Mouse (Mus musculus) urinary bladder, postnatal 36 days (tissue): ENCODE measurements around the gene Tex44.
"Not testable (repeated sequence)": the region's sequence is repeated elsewhere in the genome, so short reads cannot be mapped to it uniquely, and the experiment has no call there.

Experiments used
- DNase-seq, 2 experiments: peaks; one replicate each; pipeline ENCODE4 v3.0.0; 2022; ENCODE audit warnings: low spot score in 2 of 2, mixed read lengths in 1 of 2

The Tex44 gene

GRCm38 (mm10) chr1:86447596-86448171, 21.6 kb downstream of the Tex44 start:
- peak in 1 of 2 experiments; percentile 23 for DNase-seq

GRCm38 (mm10) chr1:86448272-86448671, 22.1 kb downstream of the Tex44 start:
- DNase-seq: no peak

GRCm38 (mm10) chr1:86449966-86450365, 23.8 kb downstream of the Tex44 start:
- DNase-seq: no peak

- DNase-seq: no peak
These were observed 26.6 kb downstream of the Tex44 start for GRCm38 (mm10) chr1:86452713-86453112.

GRCm38 (mm10) chr1:86456892-86457581, 30.9 kb downstream of the Tex44 start:
- no peak for DNase-seq

GRCm38 (mm10) chr1:86459371-86459770, 33.2 kb downstream of the Tex44 start:
- no peak for DNase-seq

- no peak for DNase-seq
These were observed 38.2 kb downstream of the Tex44 start for GRCm38 (mm10) chr1:86464223-86464874.

- no peak for DNase-seq
These were observed 38.7 kb downstream of the Tex44 start for GRCm38 (mm10) chr1:86464875-86465224.

- DNase-seq: no peak
These were observed 41.3 kb downstream of the Tex44 start for GRCm38 (mm10) chr1:86467416-86467815.

- DNase-seq: no peak
These were observed 43.7 kb downstream of the Tex44 start for GRCm38 (mm10) chr1:86469876-86470275.

- peak; percentile 72 to 82 for DNase-seq
These were observed 44.5 kb downstream of the Tex44 start for GRCm38 (mm10) chr1:86470519-86471181.

- DNase-seq: not testable (repeated sequence)
These were observed 45.4 kb downstream of the Tex44 start for GRCm38 (mm10) chr1:86471504-86471961.

GRCm38 (mm10) chr1:86472197-86472952, 46.2 kb downstream of the Tex44 start:
- DNase-seq: peak; percentile 77 to 85

- DNase-seq: no peak
These were observed 47.1 kb downstream of the Tex44 start for GRCm38 (mm10) chr1:86473109-86473760.
